Mouse (Mus musculus) naive thymus-derived CD4-positive, alpha-beta T cell, adult 2 months (primary cell): ENCODE results near the gene Rnf17.

Experiments
- DNase-seq: peaks from one replicate; pipeline ENCODE4 v3.0.0-alpha.2; 2011; ENCODE audit warnings: low read depth

Rnf17 gene

GRCm38 (mm10) chr14:56512084-56512483 lies 109.7 kb downstream of the Rnf17 start:
- DNase-seq, result peak; percentile 4

DNA sequence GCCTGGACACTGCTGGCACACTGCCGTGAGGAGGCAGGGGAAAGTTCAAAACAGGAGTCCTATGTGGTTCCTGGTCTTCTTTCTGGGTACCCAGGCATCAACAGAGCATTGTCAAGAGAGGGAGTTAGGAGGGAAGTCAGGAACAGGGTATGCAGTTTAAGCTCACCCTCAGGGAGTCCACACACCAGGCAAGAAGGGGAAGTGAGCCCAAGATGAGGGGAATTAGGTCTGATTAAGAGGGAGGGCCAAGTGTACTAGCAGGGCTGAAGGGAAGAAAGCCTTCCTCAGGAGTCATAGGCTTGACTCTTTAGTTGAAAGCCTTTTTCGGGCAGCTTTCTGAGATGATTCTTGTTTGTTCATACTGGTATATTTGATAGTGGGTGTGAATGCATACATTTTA lies 112.4 kb downstream of the Rnf17 start:
- DNase-seq, result no peak

GRCm38 (mm10) chr14:56530788-56531187 lies 128.4 kb downstream of the Rnf17 start:
- DNase-seq, result no peak

DNA sequence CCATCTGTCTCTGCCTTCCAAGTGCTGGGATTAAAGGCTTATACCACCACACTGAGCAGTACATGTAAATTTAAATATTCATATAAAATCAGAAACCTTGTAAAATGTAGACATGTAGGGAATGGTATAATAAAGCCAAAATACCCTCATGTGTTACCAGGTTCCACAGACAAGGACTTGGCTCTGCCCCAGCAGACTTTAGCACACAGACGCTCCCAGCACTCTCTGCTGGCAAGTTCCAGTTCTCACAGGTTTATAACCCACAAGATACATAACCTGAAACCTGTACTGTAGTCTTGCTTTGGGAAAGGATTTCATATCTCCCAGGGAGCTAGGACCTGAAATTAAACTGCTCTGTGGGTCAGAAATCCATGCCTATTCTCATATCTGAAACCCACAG lies 142.6 kb downstream of the Rnf17 start:
- DNase-seq, result no peak

GRCm38 (mm10) chr14:56545491-56545890 lies 143.1 kb downstream of the Rnf17 start:
- DNase-seq, result no peak

DNA sequence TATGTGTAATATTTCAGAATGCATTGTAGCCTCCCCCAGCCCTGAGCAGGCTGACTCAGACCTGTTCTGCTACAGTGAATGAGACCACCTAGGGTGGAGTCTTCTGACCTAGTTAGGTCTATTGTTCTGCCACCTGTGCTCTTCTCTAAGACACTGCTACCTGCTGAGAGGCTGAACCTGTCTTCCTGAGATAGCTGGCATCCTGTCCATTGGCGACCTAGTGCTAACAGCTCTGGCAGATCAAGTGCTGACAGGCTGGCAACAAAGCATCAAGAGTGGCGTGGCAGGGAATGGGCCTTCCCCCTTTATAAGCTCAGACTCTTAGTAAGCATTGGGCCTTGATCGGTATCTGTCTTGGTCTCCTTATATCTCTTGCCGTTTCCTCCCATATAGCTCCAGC lies 148.6 kb downstream of the Rnf17 start:
- DNase-seq, result no peak

- no peak for DNase-seq
Measured at GRCm38 (mm10) chr14:56552924-56553323, 150.5 kb downstream of the Rnf17 start.

DNA sequence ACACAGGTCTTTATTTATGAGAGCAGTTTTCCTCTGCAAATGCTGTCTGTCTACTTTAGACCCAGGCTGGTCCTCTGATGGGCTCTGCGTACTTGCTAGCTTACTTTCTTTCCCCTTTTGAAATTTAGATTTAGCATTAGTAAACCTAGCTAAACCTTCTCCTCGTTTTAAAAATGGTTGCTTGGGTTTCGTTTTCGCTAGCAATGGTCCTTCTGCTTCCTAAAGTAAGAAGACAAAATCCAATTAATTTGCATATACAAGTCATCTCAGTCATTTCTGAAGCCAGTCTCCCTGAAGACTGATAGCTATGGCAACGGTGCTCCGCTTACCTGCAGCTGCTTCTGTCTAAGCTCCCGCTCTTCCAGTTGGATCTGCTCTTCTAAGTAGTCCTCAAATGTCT lies 150.9 kb downstream of the Rnf17 start:
- no peak for DNase-seq

DNA sequence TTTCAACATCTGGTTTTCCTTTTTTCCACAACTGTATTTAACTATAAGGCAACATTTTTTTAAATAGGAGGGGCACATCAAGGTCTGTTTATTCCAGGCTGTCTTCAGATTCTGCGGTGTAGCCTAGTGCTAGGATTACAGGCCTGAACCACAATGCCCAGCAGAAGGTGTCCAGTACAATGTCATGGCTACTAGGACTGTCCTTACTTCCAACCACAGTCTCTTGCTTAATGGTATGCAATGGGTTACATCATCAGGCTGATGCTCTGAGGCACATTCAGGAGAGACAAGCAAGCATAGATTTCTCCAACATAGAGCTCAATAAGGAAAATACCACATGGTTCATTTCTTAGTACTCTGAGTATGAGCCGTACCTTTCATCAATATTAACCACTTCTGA lies 152.3 kb downstream of the Rnf17 start:
- DNase-seq, result no peak

DNA sequence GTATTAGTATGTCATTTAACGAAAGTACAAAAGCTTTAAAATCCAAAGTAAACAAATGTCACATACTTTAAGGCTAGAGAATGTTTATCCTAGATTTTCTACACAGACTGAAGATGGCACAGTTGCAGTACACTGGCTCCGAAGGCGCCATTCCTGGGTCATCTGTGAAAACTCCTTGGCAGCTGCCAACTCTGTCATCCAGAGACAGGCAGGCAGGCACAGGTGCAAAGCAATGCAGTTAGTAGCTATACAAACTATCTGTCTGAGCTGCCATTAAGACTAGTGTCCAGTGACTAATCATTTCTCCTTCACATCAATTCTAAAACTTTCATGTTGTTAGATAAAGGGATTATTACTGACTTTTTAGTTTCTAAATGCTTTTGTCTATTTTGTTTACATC lies 156.8 kb downstream of the Rnf17 start:
- DNase-seq, result no peak

DNA sequence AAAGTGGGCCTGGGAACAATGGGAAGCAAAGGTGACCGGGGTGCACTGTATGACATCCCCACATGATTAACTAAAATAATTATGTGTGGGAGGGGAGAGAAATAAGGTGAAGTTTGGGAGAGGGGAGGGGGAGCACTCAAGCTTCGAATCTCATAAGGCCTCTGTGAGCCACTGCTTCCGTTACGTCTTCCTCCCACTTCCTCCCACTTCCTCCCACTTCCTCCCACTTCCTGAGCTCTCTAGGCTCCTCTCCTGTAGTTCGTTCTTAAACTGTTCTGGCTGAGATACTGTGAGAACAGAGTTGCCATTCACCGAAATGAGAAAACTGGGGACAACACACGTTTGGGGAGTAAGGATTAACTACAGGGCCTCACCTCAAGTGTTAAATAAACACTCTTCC lies 165.1 kb downstream of the Rnf17 start:
- DNase-seq, result peak; percentile 44

- no peak for DNase-seq
Measured at GRCm38 (mm10) chr14:56569041-56569440, 166.7 kb downstream of the Rnf17 start.

DNA sequence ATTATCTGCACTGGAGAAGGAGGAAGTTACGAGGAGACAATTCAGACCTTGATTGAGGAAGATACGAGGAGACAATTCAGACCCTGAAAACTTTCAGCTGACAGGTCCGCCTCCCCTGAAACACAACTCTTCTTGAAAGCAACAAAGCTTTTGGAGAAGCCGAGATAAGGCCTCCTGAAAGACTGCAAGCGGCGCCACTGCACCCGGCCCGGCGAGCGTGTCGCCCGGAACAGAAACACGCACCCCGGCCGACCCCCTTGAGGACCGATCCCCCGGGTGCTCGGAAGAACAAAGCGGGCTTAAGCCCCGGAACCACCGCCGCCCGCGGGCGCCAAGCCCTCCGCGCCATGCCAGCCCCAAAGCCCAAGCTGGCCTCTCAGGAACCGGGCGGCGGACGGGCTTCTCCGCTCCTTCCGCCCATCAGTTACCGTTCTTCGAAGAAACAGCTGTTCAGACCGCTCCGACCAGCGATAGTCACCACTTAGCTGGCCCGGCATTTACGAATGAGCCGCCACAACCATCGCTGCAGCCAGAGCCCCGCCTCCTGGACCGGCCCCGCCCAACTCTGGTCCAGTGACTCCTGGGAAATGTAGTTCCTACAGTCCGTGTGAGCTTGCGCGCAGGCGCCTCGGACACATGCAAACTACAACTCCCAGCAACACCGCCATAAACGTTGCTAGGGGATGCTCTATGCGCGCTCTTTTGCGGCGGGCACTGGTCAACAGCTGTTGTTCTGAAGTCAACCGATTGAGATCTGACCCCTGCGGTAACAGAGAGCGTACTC lies 169.1 kb downstream of the Rnf17 start:
- DNase-seq, result peak; percentile 96

DNA sequence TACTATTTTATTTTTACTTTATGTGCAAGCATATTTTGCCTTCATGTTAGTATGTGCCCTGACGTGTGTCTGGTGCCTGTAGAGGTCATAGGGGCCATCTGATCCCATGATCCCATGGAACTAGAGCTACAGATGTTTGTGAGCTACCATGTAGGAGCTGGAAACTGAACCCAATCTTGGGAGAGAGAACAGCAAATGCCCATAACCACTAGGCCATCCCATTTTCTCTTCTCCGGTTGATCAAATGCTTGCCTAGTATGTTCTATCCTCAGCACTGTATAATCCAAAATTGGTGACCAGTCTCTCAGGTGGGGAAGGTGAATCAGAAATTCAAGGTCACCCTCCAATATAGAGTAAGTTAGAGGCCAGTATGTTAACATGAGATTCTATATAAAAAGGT lies 170.2 kb downstream of the Rnf17 start:
- no peak for DNase-seq
